Mouse (Mus musculus): ENCODE measurements around the gene Gm10392. TPM values are rescaled to one million over a fixed set of nuclear protein-coding genes. Genes with fewer than 3 reads are reported as not detected.
A peak's percentile ranks its signal among the peaks of the same experiment; 100 is the strongest.

Gene Gm10392
- total RNA-seq, 2 experiments from 2014 or later, result 0.32 to 1.2 TPM

DNA sequence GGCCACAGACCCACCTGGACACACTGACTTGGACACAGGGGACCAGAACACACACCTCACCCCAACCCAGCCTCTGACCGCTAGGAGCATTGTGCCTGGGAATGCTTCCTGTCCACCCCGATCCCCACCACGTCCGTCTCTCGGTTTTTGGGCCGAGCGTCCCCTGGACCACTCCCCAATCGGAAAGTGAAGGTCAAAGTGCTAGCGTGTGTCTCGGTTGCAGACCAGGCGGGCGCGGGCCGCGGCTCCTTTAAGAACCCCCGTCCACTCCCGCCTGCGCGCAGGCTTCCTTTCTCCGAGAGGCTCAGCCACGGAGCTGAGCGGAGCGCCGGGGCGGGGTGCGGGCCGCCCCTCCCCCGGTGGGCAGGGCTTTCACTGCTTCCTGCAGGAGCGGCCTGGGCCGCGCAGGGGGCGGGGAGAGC lies 26.1 kb downstream of the Gm10392 start:
- peak; percentile 63 for ATAC-seq (replicated peaks; ENCODE audit: poor library complexity)

DNA sequence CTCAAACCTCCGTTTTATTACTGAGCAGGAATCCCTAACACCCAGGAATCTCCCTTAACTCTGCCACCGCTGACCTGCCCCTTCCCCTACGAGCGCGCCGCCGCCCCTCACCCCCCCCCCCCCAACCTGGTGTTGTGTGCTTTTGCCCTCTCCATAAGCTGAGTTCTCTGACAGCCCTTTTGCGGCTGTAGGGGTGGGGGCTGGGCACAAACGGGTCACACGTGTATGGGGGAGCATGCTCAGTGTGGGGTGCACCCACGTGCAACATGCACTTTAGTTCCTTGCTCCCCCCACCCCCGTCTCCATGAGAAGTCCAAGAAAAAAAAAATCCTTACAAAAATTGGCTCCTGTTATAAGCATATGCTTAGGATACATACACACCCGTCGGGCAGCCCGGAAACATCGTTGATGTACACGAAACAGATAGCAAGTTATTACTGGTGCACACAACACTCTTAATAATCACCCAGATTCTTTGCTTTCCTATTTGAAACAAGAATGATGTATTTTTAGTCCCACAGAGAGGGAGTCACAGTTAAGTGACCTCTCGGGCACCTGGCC lies 26.6 kb downstream of the Gm10392 start:
- no peak; the same call in 1 of the 2 replicates for ATAC-seq (replicated peaks; ENCODE audit: poor library complexity)

DNA sequence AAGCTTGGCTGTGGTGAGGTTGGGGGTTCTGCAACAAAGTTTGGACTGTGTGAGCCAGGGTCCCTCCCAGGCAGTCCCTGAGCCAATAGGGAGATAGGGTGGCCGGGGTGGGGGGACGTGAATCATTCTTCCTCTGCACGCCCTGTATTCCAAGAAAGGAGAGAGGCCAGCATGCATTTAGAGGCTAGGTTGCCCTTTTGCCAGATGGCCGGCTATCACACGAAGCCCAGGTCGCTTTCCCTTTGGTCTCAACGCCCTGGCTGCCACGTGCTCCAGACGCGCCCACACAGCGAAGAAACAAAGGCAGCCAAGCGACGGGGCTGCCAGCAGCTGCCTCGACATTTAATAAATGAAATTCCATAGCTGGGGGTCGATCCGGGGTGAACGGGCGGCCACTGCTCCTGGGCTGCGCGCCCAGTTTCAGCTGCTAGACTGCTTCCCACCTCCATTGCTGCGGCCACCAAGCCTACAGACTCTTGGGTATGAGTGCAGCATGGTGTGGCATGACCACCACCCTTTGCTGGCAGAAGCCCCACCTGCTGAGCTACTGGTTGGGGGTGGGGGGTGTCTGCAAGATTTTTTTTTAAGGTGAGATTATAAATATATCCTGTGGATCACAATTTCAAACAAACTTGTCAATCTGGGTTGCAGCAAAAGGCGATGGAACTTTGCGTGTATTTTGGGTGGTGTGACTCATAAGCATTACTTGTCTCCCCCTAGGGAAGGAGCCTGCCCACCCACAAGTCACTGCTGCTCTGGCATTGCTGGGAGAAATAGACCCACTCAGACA lies 27.3 kb downstream of the Gm10392 start:
- ATAC-seq (replicated peaks; ENCODE audit: poor library complexity), result peak; percentile 15

DNA sequence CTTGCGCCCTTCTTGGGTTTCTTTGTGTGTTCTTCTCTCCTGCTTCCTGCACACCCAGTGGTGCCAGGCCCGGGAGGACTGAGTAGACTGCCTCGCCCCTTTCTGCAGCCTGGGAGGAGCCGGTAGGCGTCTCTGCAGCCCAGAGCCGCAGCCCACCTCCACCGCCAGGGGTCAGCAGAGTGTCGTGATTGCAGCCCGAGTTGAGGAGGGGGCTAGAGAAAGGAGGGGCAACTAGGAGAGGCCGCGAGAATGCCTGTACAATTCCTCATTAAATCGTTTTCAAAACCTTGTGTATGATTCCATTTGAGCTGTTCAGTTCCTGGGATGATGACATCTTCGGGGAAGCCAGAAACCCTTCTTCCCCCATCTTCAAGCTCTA lies 27.9 kb downstream of the Gm10392 start:
- ATAC-seq (replicated peaks; ENCODE audit: poor library complexity), result peak; percentile 72

DNA sequence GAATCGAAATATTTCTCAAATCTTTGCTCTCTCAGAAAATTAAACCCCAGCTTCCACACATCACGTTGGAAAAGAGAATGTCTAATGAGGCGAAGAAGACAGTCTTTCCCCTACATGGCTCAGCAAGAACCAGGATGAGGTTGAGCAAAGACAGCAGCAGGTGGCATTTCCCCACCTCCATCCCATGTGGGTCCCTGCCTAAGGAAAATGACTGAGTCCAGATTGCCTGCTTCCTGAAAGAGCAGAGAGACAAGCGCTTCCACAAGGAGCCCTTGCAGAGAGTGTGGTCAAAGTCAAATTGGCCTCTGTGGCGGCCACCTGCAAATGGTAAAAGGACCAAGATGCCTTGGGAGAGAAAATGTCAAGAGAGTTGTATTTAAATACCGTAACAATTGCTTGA lies 28.5 kb downstream of the Gm10392 start:
- no peak for ATAC-seq (replicated peaks; ENCODE audit: poor library complexity)

DNA sequence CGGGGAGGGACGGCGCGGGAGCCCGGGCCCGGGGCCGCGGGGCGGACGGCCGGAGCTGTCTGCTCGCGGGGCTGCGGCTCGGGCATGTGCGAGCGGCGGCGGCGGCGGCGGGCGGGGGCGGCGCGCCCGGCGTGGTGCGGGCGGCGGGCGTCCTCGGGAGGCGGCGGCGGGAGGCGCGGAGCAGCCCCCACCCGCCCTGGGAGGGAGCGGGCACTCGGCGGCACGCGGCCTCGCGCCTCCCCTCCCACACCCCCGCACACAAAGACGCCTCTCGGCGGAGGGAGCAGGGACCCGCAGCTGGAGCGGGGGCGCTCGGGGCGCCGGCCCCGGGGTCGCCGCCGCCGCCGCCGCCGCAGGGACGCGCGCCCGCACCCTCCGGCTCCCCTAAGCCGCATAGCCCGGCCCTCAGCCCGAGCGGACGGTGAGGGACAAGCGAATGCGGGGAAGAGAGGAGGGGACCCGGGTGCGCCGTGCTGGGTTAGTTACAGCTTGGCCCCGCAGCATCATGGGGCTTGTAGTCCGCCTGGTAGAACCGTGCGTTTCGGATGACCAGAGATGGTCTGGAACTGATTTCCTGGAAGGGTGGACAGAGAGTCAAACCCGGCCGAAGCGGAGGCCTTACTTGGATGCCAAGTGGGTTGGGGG lies 29.3 kb downstream of the Gm10392 start, which contains the start of gene Ankrd13b:
Ankrd13b (minus strand) TSS at position 88 of the 645 bp plus-strand sequence.
- no peak for ATAC-seq (replicated peaks; ENCODE audit: poor library complexity)

DNA sequence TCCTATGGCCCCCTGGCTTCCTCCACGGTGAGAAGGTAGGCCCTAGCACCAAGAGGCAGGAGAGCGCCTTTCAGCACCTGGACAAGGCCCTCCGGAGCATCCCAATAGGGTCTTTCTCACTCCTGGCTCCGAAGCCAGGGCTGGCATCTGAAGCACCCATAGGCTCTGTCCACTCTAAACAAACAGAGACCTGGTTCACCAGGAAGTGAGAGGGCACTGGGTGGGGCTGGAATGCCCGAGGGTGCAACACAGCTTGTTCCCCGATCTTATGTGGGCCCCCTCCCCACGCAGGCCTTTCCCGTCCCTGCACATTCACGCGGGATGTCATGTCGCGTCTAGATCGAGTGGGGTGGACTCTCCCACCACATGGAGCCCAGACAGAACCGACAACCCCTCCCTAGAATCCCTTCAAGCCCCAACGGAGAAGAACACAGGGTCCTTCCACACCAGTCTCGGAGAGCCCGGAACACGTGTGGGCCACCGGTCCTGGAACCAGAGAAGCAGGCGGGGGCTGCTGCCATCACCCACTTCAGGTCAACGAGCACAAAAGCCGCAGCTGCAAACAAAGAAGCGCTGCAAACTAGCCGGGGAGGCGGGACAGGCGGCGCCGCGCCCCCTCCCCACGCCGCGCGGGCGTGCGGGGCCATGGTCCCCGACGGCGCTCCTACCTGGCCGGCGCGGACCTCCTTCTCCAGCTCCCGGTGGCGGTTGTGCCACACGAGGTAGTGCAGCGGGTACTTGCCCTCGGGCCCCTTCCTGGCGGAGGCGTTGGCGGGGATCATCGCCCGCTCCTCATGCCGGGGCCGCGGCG lies 30.0 kb downstream of the Gm10392 start:
- ATAC-seq (replicated peaks; ENCODE audit: poor library complexity), result no peak

DNA sequence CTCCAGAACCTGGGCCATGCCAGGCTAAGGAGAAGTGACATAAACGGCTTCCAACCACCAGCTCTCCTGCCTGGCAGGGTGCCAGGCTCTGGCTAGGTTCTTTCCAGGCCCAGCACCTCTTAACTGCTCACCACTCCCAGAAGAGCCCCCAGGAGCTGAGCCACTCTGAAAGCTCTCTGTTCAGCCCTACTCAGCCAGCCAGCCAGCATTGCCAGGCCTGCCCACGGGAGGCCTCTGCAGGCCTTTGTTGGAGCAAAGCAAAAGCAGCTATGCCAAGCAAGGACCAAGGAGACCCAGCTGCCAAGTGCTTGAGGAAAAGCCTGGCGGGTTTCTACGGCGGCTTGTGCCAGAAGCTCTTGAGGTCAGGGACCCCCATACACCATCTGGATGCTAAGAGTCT lies 32.2 kb downstream of the Gm10392 start:
- ATAC-seq (replicated peaks; ENCODE audit: poor library complexity), result no peak

DNA sequence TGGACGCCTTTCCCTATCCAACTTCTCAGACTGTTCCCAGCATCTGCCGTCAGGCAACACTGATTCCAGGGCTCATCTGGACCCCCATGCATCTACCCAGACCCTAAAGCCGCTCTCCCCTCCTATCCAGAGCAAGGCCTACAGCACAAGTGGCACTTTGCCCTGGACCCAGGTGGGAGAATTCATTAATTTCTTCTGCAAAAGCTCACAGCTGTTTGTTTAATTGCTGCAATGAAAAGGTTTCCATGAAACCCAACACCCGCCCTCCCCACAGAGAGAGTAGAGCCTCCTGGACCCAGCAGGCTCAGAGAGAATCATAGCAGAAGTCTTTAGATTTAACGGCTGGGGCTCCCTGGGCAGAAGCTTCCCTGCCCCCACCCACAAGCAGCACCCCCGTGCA lies 33.8 kb downstream of the Gm10392 start:
- no peak for ATAC-seq (replicated peaks; ENCODE audit: poor library complexity)

DNA sequence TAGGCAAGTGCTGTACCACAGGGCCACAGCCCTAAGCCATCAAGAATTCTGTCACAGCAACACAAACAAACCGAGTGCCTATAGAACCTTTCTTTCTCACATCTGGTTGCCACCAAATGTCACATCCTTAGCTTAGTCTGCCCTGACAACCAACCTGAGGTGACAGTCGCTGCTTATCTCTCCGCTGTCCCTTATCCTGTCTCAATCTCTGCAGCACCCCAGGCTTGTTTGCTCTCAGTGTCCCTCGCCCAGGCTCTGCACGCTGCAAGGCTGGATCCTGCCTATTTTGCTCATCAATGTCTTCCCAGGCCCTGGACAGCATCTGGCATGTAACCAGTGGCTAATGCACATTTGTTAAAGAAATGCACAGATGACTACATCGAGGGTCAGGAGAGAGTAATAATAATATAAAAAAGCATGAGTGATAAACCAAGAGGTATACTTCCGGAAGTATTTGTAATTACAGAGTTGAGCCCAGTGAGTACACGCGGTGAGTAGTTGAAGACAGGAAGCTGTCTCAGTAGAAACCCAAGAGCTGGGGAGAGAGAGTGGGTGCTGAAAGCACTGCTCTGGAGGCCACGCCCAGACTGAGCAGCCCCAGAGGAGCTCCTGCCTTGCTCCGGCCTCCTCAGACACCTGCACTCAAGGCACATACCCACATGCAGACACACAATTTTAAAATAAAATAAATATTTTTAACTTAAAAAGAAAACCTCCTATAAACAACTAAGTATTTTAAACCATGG lies 35.3 kb downstream of the Gm10392 start:
- ATAC-seq (replicated peaks; ENCODE audit: poor library complexity), result peak; percentile 64

DNA sequence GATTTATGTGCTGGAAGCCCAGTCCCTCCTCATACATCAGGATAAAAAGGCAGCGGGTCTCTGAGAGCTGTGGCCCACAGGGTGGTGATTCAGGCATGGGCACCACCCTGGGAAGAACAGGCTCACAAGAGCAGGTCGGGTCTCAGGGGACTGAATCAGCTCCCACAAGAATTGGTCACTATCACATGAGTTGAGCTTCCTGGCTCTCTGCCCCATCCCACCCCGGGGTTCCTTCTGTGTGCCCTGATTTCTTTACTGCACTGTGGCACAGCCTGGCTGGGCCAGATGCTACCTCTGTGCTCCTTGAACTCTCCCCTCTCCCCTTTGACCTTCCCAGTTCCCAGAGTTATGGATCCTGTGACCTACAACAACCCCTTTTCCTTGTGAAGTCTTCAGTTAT lies 36.0 kb downstream of the Gm10392 start:
- ATAC-seq (replicated peaks; ENCODE audit: poor library complexity), result no peak

DNA sequence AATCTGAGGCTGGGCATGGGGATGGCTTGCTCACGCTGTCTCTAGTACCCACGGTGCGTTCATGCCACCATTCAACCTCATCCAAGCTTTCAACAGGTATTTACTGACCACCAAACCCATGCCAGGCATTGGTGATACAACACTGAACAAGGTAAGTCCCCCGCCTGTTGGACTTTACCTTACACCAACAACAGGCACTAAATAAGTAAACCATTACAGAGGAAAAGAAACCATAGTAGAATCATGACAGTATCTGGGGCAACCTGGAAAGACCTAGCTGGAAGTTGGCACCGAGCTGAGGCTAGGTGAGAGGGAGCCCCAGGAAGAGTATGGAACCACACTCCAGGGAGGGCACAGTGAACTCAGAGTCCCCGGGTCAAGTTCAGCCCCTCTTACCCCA lies 42.1 kb downstream of the Gm10392 start:
- ATAC-seq (replicated peaks; ENCODE audit: poor library complexity), result no peak

DNA sequence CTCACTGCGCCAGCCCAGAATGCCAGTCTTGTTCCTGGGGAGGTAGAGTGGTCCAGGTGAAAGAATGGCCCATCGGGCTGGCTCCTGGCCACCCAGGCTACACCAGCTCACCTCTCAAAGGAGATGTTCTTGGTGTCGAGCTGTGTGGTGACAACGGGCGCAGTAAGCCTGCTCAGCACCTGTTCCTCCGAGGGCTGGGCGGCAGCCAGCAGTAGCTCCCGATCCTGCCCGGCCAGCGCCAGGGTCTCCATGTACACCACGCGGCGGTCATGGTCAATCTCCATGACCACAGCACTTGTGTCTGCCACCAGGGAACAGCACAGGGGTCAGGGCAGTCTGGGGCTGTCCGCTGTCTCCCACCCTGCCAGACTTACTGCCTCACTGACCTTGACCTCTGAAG lies 42.8 kb downstream of the Gm10392 start:
- no peak for ATAC-seq (replicated peaks; ENCODE audit: poor library complexity)

DNA sequence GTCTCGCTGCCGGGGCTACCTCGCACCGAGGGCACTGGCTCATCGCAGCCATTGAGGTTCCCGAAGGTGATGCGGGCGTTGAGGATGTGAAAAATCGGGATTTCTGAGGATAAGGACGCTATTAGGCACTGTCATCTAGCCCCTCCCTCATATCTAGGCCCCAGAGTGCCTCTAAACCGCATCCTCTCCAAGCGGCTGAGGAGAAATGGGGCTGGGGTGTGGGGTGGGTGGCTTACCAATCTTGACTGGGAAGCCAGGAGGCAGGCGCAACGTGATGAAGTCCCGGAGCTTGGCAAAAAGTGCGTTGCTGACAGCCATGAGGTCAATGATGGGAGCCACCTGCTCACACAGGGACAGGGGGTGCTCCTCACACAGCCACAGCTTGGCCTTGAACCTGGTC lies 46.2 kb downstream of the Gm10392 start:
- no peak for ATAC-seq (replicated peaks; ENCODE audit: poor library complexity)

DNA sequence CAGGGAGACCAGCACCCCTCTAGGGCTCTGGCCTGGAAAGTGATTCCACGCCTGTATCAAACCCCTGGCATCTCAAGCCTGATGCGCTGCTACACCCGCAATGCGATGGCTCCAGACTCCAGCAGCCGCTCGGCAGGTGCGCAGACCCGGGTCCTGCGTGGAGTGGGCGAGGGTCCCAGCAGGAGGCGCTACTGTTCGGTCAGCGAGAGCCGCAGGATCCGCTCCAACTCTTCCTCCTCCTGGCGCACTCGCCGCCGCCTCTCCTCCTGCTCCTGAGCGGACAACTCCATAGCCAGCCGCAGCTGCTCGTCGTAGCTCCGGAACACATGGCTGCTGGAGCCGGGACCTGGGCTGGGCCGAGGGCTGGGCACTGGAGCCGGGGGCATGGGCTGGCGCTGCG lies 47.6 kb downstream of the Gm10392 start:
- no peak for ATAC-seq (replicated peaks; ENCODE audit: poor library complexity)

DNA sequence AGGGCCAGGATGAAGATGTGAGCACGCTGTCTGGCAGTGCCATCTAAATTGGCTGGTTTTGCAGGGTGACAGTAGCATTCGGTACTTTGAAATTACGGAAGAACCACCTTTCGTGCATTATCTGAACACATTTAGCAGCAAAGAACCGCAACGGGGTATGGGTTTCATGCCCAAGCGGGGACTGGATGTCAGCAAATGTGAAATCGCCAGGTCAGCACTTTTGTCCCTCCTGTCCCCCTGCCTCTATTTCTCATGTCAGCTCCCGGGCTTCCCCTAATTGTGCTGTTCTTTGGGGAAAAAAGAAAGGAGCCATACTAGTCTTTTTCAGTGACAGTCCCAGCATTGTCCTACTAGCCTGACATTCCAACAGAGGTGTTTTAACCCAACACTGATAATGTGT lies 50.6 kb downstream of the Gm10392 start:
- no peak for ATAC-seq (replicated peaks; ENCODE audit: poor library complexity)

DNA sequence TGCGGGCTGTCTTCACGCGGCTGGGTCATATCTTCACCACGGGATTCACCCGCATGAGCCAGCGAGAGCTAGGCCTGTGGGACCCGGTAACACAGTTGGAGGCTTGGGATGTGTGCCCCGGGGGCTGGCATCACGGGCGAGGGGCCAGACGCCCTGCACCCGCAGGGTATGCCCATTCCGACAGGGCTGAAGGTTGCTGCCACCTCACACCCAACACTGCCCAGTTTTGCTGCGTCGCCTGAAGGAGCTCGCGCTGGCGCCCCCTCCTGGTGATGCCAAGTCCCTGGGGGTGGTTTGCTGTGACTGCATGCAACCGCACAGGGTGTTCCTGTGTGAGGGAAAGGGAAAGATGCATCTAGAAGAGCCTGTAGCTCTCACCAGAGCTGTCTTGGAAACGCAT lies 51.2 kb downstream of the Gm10392 start:
- ATAC-seq (replicated peaks; ENCODE audit: poor library complexity), result peak; percentile 83

DNA sequence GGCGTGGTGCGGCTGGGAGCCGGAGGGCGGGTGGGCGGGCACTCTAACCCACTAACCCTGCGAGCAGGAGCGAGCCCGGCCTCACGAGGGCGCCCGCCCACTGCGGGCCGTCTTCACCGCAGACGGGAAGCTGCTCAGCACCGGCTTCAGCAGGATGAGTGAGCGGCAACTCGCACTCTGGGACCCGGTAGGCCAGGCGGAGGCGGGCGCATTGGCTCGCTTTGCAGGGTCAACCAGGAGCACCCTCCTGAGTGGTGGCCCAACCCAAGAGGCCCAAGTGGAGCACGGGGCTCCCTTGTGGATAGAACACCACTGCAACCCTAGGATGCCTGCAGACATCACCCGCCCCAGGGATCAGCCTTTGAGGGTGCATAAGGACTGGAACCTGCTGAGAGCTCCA lies 51.8 kb downstream of the Gm10392 start:
- ATAC-seq (replicated peaks; ENCODE audit: poor library complexity), result peak; percentile 79
